Mouse (Mus musculus) heart, embryonic 12.5 days (tissue): ENCODE data around the gene Ap5m1. TPM values are rescaled to one million over a fixed set of nuclear protein-coding genes. Genes with fewer than 3 reads are reported as not detected.
"Not testable (repeated sequence)": the region's sequence is repeated elsewhere in the genome, so short reads cannot be mapped to it uniquely, and the experiment has no call there.

Experiments used
- ATAC-seq: fragments of 200-750 bp; cut with Nextera tagmentation; 2 replicates; pipeline ENCODE4 v1.8.0; 2017; ENCODE audit warnings: moderate TSS enrichment, moderate library complexity; ENCODE audit not compliant: insufficient number of reproducible peaks, low FRiP score
- H3K27ac ChIP-seq: fragments of 300-500 bp; sonication (generic); 2 replicates; pipeline ENCODE4 v1.5.1; 2016; ENCODE audit warnings: mild to moderate bottlenecking, moderate library complexity; ENCODE audit not compliant: poor library complexity, severe bottlenecking
- H3K27me3 ChIP-seq: fragments of 300-500 bp; sonication (generic); replicated peaks from 2 replicates; pipeline ENCODE4 v1.6.1; 2016; ENCODE audit warnings: mild to moderate bottlenecking, moderate library complexity
- H3K36me3 ChIP-seq: fragments of 300-500 bp; sonication (generic); 2 replicates; pipeline ENCODE4 v1.6.1; 2016; ENCODE audit warnings: mild to moderate bottlenecking, moderate library complexity
- H3K4me1 ChIP-seq: fragments of 300-500 bp; sonication (generic); replicated peaks from 2 replicates; pipeline ENCODE4 v1.6.1; 2016; ENCODE audit warnings: mild to moderate bottlenecking
- H3K4me2 ChIP-seq: fragments of 300-500 bp; sonication (generic); 2 replicates; pipeline ENCODE4 v1.6.1; 2016; ENCODE audit warnings: mild to moderate bottlenecking, moderate library complexity
- H3K4me3 ChIP-seq: fragments of 300-500 bp; sonication (generic); 2 replicates; pipeline ENCODE4 v1.5.1; 2016; ENCODE audit warnings: mild to moderate bottlenecking
- H3K9ac ChIP-seq: fragments of 300-500 bp; sonication (generic); 2 replicates; pipeline ENCODE4 v1.6.1; 2016; ENCODE audit warnings: mild to moderate bottlenecking, moderate library complexity
- H3K9me3 ChIP-seq: fragments of 300-500 bp; sonication (generic); replicated peaks from 2 replicates; pipeline ENCODE4 v1.6.1; 2016; ENCODE audit warnings: mild to moderate bottlenecking, moderate library complexity
- WGBS: fragments of 180-500 bp; shearing (Covaris S2); methylation state at CpG from one replicate; pipeline ENCODE4 v1.1.7; 2016; 5-methylcytosine and 5-hydroxymethylcytosine counted together
- polyA plus RNA-seq: library from polyadenylated mRNA; unstranded; fragments of >200 nt; fragmentation: Nextera tagmentation; extraction: Ambion mirVana; gene quantifications from 2 replicates; pipeline ENCODE4 v1.2.1, GENCODE M21; 2016

Ap5m1 gene
- polyA plus RNA-seq, 1 experiment from 2014 or later, result 23.1 TPM

DNA sequence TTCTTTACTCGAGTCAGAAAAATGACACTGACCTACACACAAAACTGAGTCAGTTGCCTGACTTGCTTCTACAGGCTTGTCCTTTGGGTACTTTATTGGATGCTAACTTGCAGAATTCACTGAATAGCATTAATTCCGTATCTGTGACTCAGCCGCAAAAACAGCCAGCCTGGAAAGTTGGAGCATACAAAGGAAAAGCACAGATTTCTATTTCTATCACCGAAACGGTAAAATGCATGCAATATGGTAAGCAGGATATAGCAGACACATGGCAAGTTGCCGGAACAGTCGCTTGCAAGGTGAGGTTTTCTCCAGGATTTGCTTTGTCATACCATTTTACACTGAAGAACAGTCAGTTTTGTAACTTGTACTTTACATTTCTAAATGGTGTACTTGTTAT lies 8.0 kb downstream of the Ap5m1 start:
- no peaks in the 10 kb centered on the region for H3K9me3 ChIP-seq
- ATAC-seq, result no peak
- no peaks in the 10 kb centered on the region for H3K27me3 ChIP-seq
- peaks cover 17% of the 10 kb centered on the region for H3K36me3 ChIP-seq
- H3K9ac ChIP-seq, result no peak overlapping the region
- H3K4me2 ChIP-seq, result no peak overlapping the region
- H3K27ac ChIP-seq, result no peak overlapping the region
- no peak overlapping the region for H3K4me3 ChIP-seq
- WGBS, result 92% methylated on average over 7 of the region's 7 CpGs
- 0 out of 2 replicates have a peak, but pooled peaks cover 4% of the 10 kb centered on the region for H3K4me1 ChIP-seq

DNA sequence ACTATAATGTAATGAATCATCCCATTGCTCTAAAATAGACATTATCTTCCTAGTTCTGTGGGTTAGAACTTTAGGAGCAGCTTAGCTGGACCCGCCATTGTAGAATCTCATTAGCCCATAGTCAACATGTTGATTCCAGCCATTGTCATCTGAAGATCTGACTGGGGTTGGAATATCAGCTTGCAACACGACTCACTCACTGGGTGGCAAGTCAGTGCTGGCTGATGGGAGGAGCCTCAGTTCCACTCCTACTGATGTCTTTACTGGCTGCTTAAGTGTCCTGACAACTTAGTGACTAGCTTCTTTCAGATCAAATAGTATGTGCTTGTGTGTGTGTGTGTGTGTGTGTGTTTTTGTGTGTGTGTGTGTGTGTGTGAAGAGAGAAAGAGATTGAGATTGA lies 8.5 kb downstream of the Ap5m1 start:
- H3K9ac ChIP-seq, result no peak overlapping the region
- H3K27me3 ChIP-seq, result no peaks in the 10 kb centered on the region
- WGBS, result 64% methylated on average over 2 of the region's 2 CpGs
- H3K4me3 ChIP-seq, result no peak overlapping the region
- H3K9me3 ChIP-seq, result no peaks in the 10 kb centered on the region
- H3K4me1 ChIP-seq, result 0 out of 2 replicates have a peak, but pooled peaks cover 3% of the 10 kb centered on the region
- no peak for ATAC-seq
- no peak overlapping the region for H3K4me2 ChIP-seq
- no peak overlapping the region for H3K27ac ChIP-seq
- peaks cover 17% of the 10 kb centered on the region for H3K36me3 ChIP-seq

DNA sequence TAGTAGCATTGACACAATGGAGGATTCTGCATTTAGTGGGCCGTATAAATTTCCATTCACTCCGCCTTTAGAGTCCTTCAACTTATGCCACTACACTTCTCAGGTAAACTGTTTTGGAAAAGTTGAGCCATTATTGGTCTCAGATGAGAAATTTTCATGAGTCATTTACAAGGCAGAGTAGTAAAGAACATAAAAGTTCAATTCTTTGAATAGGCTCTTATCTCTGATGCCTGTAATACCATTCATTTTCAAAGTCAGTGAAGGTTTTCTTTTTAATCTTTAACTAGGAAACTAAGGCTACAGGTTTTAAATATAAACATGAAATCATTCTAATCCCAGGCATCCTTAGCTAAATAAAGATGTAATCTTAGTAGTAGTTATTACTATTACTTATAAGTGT lies 12.9 kb downstream of the Ap5m1 start:
- no peak for ATAC-seq
- H3K9ac ChIP-seq, result no peak overlapping the region
- no peak overlapping the region for H3K4me2 ChIP-seq
- no peaks in the 10 kb centered on the region for H3K27me3 ChIP-seq
- H3K9me3 ChIP-seq, result no peaks in the 10 kb centered on the region
- no peak overlapping the region for H3K27ac ChIP-seq
- H3K36me3 ChIP-seq, result peaks cover 33% of the 10 kb centered on the region
- H3K4me3 ChIP-seq, result no peak overlapping the region
- WGBS, result over 99% methylated on average over 2 of the region's 2 CpGs
- no peaks in the 10 kb centered on the region for H3K4me1 ChIP-seq

DNA sequence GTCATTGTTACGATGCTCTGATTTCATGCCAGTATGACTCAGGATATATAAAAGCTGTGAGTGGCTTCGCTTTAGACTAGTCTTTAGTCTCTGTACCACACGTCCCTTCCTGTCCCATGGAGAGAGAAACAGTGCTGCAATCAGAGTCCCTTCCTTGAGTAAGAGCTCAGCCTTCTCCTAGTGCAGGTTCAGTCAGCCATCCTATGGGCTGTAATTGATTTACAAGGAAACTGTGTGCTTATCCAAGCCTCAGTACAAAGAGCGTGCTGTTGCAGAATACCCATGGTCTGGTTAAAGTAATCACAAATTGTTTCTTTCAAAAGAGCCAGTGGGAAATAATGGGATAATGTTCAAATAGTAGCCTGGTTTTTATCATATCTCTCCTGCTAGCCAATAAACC lies 20.6 kb downstream of the Ap5m1 start:
- Histone ChIP-seq H3K4me1 (no peaks in the 10 kb centered on the region), H3K9ac (no peak overlapping the region), H3K27me3 (no peaks in the 10 kb centered on the region), H3K4me2 (no peak overlapping the region), H3K4me3 (no peak overlapping the region), H3K36me3 (peaks cover 29% of the 10 kb centered on the region), H3K27ac (no peak overlapping the region), H3K9me3 (no peaks in the 10 kb centered on the region)
- 84% methylated on average over 4 of the region's 4 CpGs for WGBS
- no peak for ATAC-seq

DNA sequence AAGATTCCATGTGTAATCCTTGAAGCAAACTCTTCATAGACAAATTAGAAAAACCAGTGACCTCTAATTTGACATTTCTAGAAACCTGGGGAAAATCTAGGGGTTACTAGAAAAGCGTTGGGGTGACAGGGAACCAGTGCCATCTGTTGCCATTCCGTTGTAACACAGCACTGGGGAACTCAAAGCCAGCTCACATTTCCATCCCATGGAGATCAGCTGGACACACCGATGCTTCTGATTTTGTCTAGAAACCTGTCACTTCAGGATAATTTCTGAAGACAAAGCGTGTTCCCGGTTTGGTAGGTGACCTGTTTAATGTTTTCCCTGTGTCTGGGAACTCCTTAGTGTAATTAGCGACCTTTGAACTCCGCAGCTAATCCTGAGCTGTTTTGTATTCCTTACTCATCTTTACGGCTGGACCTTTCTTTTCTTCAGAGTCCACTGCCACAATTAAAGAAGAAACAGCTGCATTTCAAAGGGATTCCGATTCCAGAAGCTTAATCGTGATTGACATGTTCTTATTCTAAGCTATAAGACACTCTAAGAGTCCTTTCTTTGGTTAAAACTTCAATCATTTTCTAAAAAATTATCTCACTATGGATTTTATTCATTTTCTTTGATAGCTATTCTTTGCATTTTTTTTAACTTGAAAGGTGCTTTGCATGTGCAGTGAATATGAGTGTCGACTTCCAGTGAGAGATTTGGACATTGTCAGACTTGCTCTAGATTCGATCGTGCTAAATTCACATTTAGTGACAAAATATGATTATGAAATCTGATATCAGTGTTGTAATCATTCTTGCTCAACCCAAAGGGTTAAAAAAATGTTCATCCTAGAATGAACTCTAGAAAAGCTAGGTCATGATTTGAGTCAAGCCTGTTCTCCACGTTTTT lies 22.5 kb downstream of the Ap5m1 start:
- Histone ChIP-seq H3K9ac (no peak overlapping the region), H3K4me3 (no peak overlapping the region), H3K27ac (no peak overlapping the region), H3K9me3 (no peaks in the 10 kb centered on the region), H3K27me3 (no peaks in the 10 kb centered on the region), H3K36me3 (peaks cover 22% of the 10 kb centered on the region), H3K4me2 (no peak overlapping the region), H3K4me1 (no peaks in the 10 kb centered on the region)
- 79% methylated on average over 14 of the region's 14 CpGs for WGBS
- ATAC-seq, result no peak

DNA sequence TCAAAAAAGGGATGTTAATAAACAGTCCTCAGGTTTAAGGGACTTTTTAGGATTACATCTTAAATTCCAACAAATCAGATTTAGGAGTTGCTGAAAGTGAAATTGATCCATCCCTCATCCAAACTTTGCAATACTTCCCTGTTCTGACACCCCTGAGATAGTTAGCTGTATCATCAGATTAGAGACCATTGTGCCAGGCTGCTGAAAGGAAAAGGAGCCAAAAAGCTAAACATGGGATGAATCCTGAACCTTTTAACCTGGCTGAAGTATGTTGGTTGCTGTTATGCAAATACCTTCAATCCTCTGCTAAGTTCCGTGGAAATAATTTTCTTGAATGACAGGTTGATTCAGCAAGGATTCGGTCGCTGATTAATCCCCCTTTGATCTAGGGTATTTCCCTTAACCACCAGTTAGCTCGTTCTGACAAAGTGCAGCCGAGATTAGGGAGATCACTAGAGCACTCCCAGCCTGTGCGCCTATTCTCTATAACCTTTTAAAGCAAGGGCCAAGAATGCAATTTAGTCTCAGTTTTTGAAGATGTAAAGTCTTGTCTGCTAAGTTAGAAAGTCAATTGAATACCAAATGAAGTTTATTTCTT lies 23.7 kb downstream of the Ap5m1 start:
- H3K27ac ChIP-seq, result no peak overlapping the region
- no peak overlapping the region for H3K9ac ChIP-seq
- no peak overlapping the region for H3K4me3 ChIP-seq
- H3K9me3 ChIP-seq, result no peaks in the 10 kb centered on the region
- no peak for ATAC-seq
- no peak overlapping the region for H3K4me2 ChIP-seq
- 37% methylated on average over 6 of the region's 6 CpGs for WGBS
- no peaks in the 10 kb centered on the region for H3K4me1 ChIP-seq
- peaks cover 16% of the 10 kb centered on the region for H3K36me3 ChIP-seq
- no peaks in the 10 kb centered on the region for H3K27me3 ChIP-seq

DNA sequence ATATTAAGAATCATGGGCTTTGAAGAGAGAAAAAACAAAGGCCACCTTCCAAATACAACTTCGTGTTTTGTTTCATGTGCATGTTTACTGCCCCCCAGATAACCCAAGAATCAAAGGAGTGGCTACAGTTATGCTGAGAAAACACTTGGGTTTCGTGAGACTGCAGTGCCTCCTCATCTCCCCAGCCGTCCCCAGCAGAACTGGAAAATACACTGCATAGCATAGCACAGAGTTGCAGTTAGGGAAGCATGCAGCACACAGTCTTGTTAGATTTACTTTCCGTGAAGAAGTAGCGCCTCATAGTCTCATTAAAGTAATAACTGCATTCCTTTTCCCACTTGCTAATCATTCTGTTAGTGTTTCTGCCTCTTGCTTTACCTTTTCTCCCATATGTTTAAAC lies 24.2 kb downstream of the Ap5m1 start:
- Histone ChIP-seq H3K36me3 (peaks cover 14% of the 10 kb centered on the region), H3K4me2 (no peak overlapping the region), H3K9ac (no peak overlapping the region), H3K27me3 (no peaks in the 10 kb centered on the region), H3K27ac (no peak overlapping the region), H3K4me1 (no peaks in the 10 kb centered on the region), H3K9me3 (no peaks in the 10 kb centered on the region), H3K4me3 (no peak overlapping the region)
- WGBS, result 71% methylated on average over 5 of the region's 5 CpGs
- ATAC-seq, result no peak

DNA sequence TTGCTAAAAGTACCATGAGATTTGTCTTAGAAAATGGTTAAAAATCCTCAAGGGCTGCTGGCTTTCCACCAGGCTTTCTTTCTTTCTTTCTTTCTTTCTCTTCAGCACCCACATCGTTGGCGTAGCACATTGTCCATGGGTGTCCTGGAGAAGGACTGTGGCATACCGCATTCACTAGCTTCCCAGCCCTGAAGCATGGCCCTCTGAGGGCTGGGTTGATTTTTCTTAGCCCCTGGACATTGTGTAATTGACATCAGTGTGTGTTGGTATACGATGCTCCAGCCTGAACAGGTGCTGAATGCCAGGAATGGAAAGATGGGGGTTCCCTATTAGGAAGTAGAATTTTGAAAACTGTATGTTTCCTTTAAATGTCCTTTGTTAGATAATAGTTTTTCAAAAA lies 25.4 kb downstream of the Ap5m1 start:
- Histone ChIP-seq H3K4me3 (no peak overlapping the region), H3K4me2 (no peak overlapping the region), H3K27ac (no peak overlapping the region), H3K27me3 (no peaks in the 10 kb centered on the region), H3K4me1 (no peaks in the 10 kb centered on the region), H3K9me3 (no peaks in the 10 kb centered on the region), H3K36me3 (peaks cover 11% of the 10 kb centered on the region), H3K9ac (no peak overlapping the region)
- 95% methylated on average over 4 of the region's 4 CpGs for WGBS
- ATAC-seq, result no peak

DNA sequence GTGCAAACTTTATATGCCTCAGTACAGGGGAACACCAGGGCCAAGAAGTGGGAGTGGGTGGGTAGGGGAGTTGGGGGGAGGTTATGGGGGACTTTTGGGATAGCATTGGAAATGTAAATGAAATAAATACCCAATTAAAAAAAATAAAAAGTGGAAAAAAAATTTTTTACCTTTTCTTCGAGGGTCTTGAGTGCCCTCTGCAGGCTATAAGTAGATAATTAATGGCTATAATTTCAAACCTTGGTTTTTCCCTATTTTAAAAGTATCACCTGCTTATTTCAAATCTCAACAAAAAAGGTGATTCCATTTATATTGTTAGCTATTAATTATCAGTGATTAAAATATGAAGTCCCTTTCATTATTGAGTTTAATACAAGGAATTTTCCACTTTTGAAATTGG lies 25.9 kb downstream of the Ap5m1 start:
- not testable (repeated sequence) for H3K9me3 ChIP-seq, H3K9ac ChIP-seq, H3K36me3 ChIP-seq, H3K4me1 ChIP-seq, H3K4me3 ChIP-seq, H3K27ac ChIP-seq, ATAC-seq, H3K27me3 ChIP-seq, H3K4me2 ChIP-seq
- 72% methylated on average over 1 of the region's 1 CpGs for WGBS

DNA sequence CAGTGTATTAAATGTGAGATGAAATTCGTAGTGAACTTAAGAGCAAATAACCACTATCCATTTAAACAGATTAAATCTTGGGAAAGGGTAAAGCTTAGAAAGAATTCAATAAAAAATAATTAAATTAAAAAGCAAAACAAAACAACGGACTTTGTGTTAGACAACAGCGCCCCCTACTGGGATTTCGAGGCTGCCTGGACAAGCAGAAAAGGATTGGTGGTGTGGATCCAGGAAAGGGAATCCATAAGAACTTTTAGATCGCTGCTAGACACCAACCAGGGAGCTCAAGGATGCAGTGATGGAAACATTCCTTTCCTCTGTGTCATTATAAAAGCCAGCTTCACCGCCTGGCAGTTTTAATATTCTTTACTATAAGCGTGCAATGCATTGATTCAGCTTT lies 52.5 kb downstream of the Ap5m1 start:
- Histone ChIP-seq H3K36me3 (no peaks in the 10 kb centered on the region), H3K4me3 (no peak overlapping the region), H3K9me3 (no peaks in the 10 kb centered on the region), H3K27ac (no peak overlapping the region), H3K27me3 (no peaks in the 10 kb centered on the region), H3K4me2 (no peak overlapping the region), H3K4me1 (peaks cover 3% of the 10 kb centered on the region; the same call in 1 of the 2 replicates), H3K9ac (no peak overlapping the region)
- ATAC-seq, result no peak
- WGBS, result 11% methylated on average over 7 of the region's 7 CpGs

DNA sequence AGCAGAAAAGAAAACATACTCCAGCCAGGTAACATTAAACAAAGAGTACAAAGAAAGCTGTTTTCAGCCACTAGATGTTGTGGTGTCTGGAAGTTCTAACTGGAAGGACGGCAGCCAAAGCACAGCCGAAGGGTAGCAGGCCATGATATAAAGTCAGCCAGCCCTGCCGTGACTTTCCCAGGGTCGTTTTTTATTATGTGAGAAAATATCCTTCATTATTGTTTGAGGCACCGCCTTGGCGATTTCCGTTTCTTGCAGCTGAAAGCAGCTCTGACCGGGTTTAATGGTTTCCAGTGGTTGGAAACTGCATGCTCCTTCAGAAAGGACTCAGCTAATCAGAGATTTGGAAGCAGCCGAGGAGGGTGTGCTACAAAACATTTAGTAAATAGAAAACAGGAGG lies 55.8 kb downstream of the Ap5m1 start:
- H3K4me3 ChIP-seq, result no peak overlapping the region
- H3K9me3 ChIP-seq, result no peaks in the 10 kb centered on the region
- H3K9ac ChIP-seq, result no peak overlapping the region
- H3K4me2 ChIP-seq, result no peak overlapping the region
- no peaks in the 10 kb centered on the region for H3K4me1 ChIP-seq
- ATAC-seq, result no peak
- H3K27ac ChIP-seq, result no peak overlapping the region
- no peaks in the 10 kb centered on the region for H3K36me3 ChIP-seq
- WGBS, result 79% methylated on average over 9 of the region's 9 CpGs
- H3K27me3 ChIP-seq, result no peaks in the 10 kb centered on the region
